Mouse (Mus musculus) stomach, embryonic 16.5 days (tissue): ENCODE measurements around the gene Ogdh. TPM values are rescaled to one million over a fixed set of nuclear protein-coding genes. Genes with fewer than 3 reads are reported as not detected.
"Not testable (repeated sequence)": the region's sequence is repeated elsewhere in the genome, so short reads cannot be mapped to it uniquely, and the experiment has no call there.

ENCODE experiments used
- ATAC-seq: fragments of 200-750 bp; cut with Nextera tagmentation; 2 replicates; pipeline ENCODE4 v1.8.0; 2017; ENCODE audit warnings: moderate number of reproducible peaks, moderate TSS enrichment; ENCODE audit not compliant: insufficient read depth, low FRiP score
- H3K27ac ChIP-seq: fragments of 300-500 bp; sonication (generic); 2 replicates; pipeline ENCODE4 v1.5.1; 2014; ENCODE audit warnings: low read length
- H3K27me3 ChIP-seq: fragments of 300-500 bp; sonication (generic); 2 replicates; pipeline ENCODE4 v1.6.1; 2014; ENCODE audit warnings: low read length, control low read depth, mixed read lengths; ENCODE audit not compliant: control insufficient read depth, insufficient read depth
- H3K36me3 ChIP-seq: fragments of 300-500 bp; sonication (generic); 2 replicates; pipeline ENCODE4 v1.6.1; 2014; ENCODE audit warnings: low read length; ENCODE audit not compliant: control insufficient read depth, insufficient read depth
- H3K4me1 ChIP-seq: fragments of 300-500 bp; sonication (generic); 2 replicates; pipeline ENCODE4 v1.6.1; 2014; ENCODE audit warnings: low read length, control low read depth, mixed read lengths; ENCODE audit not compliant: control insufficient read depth, insufficient read depth
- H3K4me2 ChIP-seq: fragments of 300-500 bp; sonication (generic); 2 replicates; pipeline ENCODE4 v1.6.1; 2014; ENCODE audit warnings: low read depth, low read length, mixed read lengths
- H3K4me3 ChIP-seq: fragments of 300-500 bp; sonication (generic); replicated peaks from 2 replicates; pipeline ENCODE4 v1.5.1; 2014; ENCODE audit warnings: mild to moderate bottlenecking, low read length
- H3K9ac ChIP-seq: fragments of 300-500 bp; sonication (generic); 2 replicates; pipeline ENCODE4 v1.6.1; 2014; ENCODE audit warnings: low read length
- H3K9me3 ChIP-seq: fragments of 300-500 bp; sonication (generic); replicated peaks from 2 replicates; pipeline ENCODE4 v1.6.1; 2016; ENCODE audit warnings: low read length, control low read depth; ENCODE audit not compliant: control insufficient read depth
- WGBS: fragments of 180-500 bp; shearing (Covaris S2); extraction: QIAGEN DNeasy Blood & Tissue Kit; methylation state at CpG from one replicate; pipeline ENCODE4 v1.1.7; 2014; 5-methylcytosine and 5-hydroxymethylcytosine counted together
- polyA plus RNA-seq: library from polyadenylated mRNA; unstranded; fragments of >200 nt; fragmentation: Nextera tagmentation; extraction: Ambion mirVana; gene quantifications from 2 replicates; pipeline ENCODE4 v1.2.1, GENCODE M21; 2015

Ogdh gene
- polyA plus RNA-seq = 134 and 137 TPM in 2 replicates

GRCm38 (mm10) chr11:6291401-6292115, at the start of gene Ogdh:
TSS of gene Ogdh (plus strand) at chr11:6291633.
- H3K4me2 ChIP-seq = peak within 1 kb of the TSS; percentile 79
- peak; percentile 97 for ATAC-seq
- under 1% methylated on average over 77 of the region's 77 CpGs for WGBS
- H3K36me3 ChIP-seq = no peaks in the 10 kb centered on the region
- H3K9me3 ChIP-seq = no peaks in the 10 kb centered on the region
- no peaks in the 10 kb centered on the region for H3K27me3 ChIP-seq
- peak within 1 kb of the TSS; percentile 92 for H3K27ac ChIP-seq
- H3K4me1 ChIP-seq = peaks cover 6% of the 10 kb centered on the region
- H3K9ac ChIP-seq = peak within 1 kb of the TSS; percentile 78
- H3K4me3 ChIP-seq = peak within 1 kb of the TSS; percentile 70

- WGBS = 54% methylated on average over 19 of the region's 19 CpGs
- no peaks in the 10 kb centered on the region for H3K27me3 ChIP-seq
- no peaks in the 10 kb centered on the region for H3K9me3 ChIP-seq
- no peak for ATAC-seq
- no peaks in the 10 kb centered on the region for H3K4me1 ChIP-seq
- no peaks in the 10 kb centered on the region for H3K36me3 ChIP-seq
- no peak overlapping the region for H3K9ac ChIP-seq
- no peak overlapping the region for H3K4me3 ChIP-seq
- no peak overlapping the region for H3K4me2 ChIP-seq
- no peak overlapping the region for H3K27ac ChIP-seq
Observed at GRCm38 (mm10) chr11:6244707-6245106, 46.7 kb upstream of the Ogdh start.

GRCm38 (mm10) chr11:6252248-6252647, 39.2 kb upstream of the Ogdh start:
- Histone ChIP-seq H3K36me3 (no peaks in the 10 kb centered on the region), H3K9ac (no peak overlapping the region), H3K4me1 (no peaks in the 10 kb centered on the region), H3K27me3 (no peaks in the 10 kb centered on the region), H3K9me3 (no peaks in the 10 kb centered on the region), H3K4me3 (no peak overlapping the region), H3K4me2 (no peak overlapping the region), H3K27ac (no peak overlapping the region)
- 83% methylated on average over 5 of the region's 5 CpGs for WGBS
- ATAC-seq = no peak

GRCm38 (mm10) chr11:6252824-6253223, 38.6 kb upstream of the Ogdh start:
- H3K9me3 ChIP-seq = no peaks in the 10 kb centered on the region
- ATAC-seq = no peak
- H3K4me2 ChIP-seq = no peak overlapping the region
- no peak overlapping the region for H3K9ac ChIP-seq
- no peak overlapping the region for H3K27ac ChIP-seq
- WGBS = 83% methylated on average over 4 of the region's 4 CpGs
- peaks cover 3% of the 10 kb centered on the region for H3K36me3 ChIP-seq
- H3K4me1 ChIP-seq = no peaks in the 10 kb centered on the region
- no peak overlapping the region for H3K4me3 ChIP-seq
- H3K27me3 ChIP-seq = no peaks in the 10 kb centered on the region

- H3K27ac ChIP-seq, H3K4me2 ChIP-seq, H3K4me1 ChIP-seq, H3K9me3 ChIP-seq, H3K9ac ChIP-seq, H3K27me3 ChIP-seq, H3K4me3 ChIP-seq, ATAC-seq: not testable (repeated sequence)
- WGBS = 66% methylated on average over 2 of the region's 2 CpGs
- peaks cover 14% of the 10 kb centered on the region for H3K36me3 ChIP-seq
Observed at GRCm38 (mm10) chr11:6254602-6255001, 36.8 kb upstream of the Ogdh start.

GRCm38 (mm10) chr11:6256490-6257072, 34.9 kb upstream of the Ogdh start:
- Histone ChIP-seq H3K9ac (no peak overlapping the region), H3K4me2 (no peak overlapping the region), H3K27me3 (no peaks in the 10 kb centered on the region), H3K9me3 (no peaks in the 10 kb centered on the region), H3K36me3 (peaks cover 14% of the 10 kb centered on the region), H3K27ac (no peak overlapping the region), H3K4me3 (no peak overlapping the region), H3K4me1 (no peaks in the 10 kb centered on the region)
- WGBS = 78% methylated on average over 6 of the region's 6 CpGs
- peak; percentile 39 for ATAC-seq

- Histone ChIP-seq H3K4me1 (no peaks in the 10 kb centered on the region), H3K27me3 (no peaks in the 10 kb centered on the region), H3K4me2 (no peak overlapping the region), H3K27ac (no peak overlapping the region), H3K9ac (no peak overlapping the region), H3K4me3 (no peak overlapping the region), H3K9me3 (no peaks in the 10 kb centered on the region), H3K36me3 (peaks cover 25% of the 10 kb centered on the region)
- ATAC-seq = no peak
- 92% methylated on average over 7 of the region's 7 CpGs for WGBS
Observed at GRCm38 (mm10) chr11:6259413-6259812, 32.0 kb upstream of the Ogdh start.

GRCm38 (mm10) chr11:6261434-6262082, 29.9 kb upstream of the Ogdh start:
- Histone ChIP-seq H3K9ac (no peak overlapping the region), H3K4me1 (0 out of 2 replicates have a peak, but pooled peaks cover 3% of the 10 kb centered on the region), H3K27me3 (no peaks in the 10 kb centered on the region), H3K9me3 (no peaks in the 10 kb centered on the region), H3K4me3 (no peak overlapping the region), H3K36me3 (peaks cover 33% of the 10 kb centered on the region), H3K27ac (no peak overlapping the region), H3K4me2 (no peak overlapping the region)
- WGBS = 73% methylated on average over 10 of the region's 10 CpGs
- ATAC-seq = 0 out of 2 replicates have a peak, but pooled peaks have one; percentile 38

- peak overlapping the region; percentile 56 for H3K4me3 ChIP-seq
- no peak overlapping the region for H3K27ac ChIP-seq
- no peaks in the 10 kb centered on the region for H3K27me3 ChIP-seq
- no peak for ATAC-seq
- peak overlapping the region; percentile 73 for H3K9ac ChIP-seq
- WGBS = 65% methylated on average over 9 of the region's 9 CpGs
- H3K4me1 ChIP-seq = peaks cover 6% of the 10 kb centered on the region; the same call in 1 of the 2 replicates
- H3K36me3 ChIP-seq = peaks cover 24% of the 10 kb centered on the region
- peak overlapping the region; percentile 82 for H3K4me2 ChIP-seq
- H3K9me3 ChIP-seq = no peaks in the 10 kb centered on the region
Observed at GRCm38 (mm10) chr11:6266621-6267020, 24.8 kb upstream of the Ogdh start.
